Mouse (Mus musculus) monocyte, adult 5-6 weeks (primary cell): ENCODE data around the gene Olfr603. TPM values are rescaled to one million over a fixed set of nuclear protein-coding genes. Genes with fewer than 3 reads are reported as not detected.
"Not testable (repeated sequence)": the region's sequence is repeated elsewhere in the genome, so short reads cannot be mapped to it uniquely, and the experiment has no call there.

ENCODE experiments used
- ATAC-seq: fragments of 153-309, 156-312 bp; replicated peaks from 2 replicates; pipeline ENCODE4 v1.8.0; 2017; ENCODE audit warnings: mild to moderate bottlenecking; ENCODE audit not compliant: low TSS enrichment, insufficient number of reproducible peaks, severe bottlenecking, poor library complexity, low FRiP score
- total RNA-seq: library from RNA; stranded (forward); fragments of 200-1000, 200-491, 200-594 nt; gene quantifications from 3 replicates; pipeline ENCODE4 v1.2.3, GENCODE M21; 2017

Gene Olfr603
- total RNA-seq: not detected in 3 replicates

- ATAC-seq: no peak
Measured at GRCm38 (mm10) chr7:103386077-103386476, at the start of gene Olfr603. Gene Olfr603 (minus strand): TSS chr7:103386177.

GRCm38 (mm10) chr7:103414772-103415171 lies 28.8 kb upstream of the Olfr603 start, which contains the start of gene Usp17lc:
Gene Usp17lc (plus strand): TSS chr7:103415072.
- not testable (repeated sequence) for ATAC-seq

DNA sequence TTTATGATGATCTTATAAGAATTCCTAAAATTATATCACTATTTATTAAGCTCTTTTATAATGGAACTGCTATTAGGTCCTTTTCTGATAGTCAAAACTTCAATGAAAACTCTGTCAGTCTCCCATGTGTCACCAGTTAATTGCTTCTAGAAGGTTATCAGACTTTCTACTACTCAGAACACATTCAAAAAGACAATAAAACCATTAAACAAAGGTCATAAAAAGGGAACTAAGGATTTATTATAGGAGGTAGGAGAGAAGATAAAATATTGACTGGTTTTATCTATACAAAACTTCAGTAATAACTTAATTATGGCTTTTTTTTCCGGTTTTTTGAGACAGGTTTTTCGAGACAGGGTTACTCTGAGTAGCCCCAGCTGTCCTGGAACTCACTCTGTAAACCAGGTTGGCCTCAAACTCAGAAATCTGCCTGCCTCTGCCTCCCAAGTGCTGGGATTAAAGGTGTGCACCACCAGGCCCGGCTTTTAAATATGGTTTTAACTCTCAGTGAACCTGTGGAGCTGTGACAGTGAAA lies 20.6 kb upstream of the Olfr603 start:
- not testable (repeated sequence) for ATAC-seq

DNA sequence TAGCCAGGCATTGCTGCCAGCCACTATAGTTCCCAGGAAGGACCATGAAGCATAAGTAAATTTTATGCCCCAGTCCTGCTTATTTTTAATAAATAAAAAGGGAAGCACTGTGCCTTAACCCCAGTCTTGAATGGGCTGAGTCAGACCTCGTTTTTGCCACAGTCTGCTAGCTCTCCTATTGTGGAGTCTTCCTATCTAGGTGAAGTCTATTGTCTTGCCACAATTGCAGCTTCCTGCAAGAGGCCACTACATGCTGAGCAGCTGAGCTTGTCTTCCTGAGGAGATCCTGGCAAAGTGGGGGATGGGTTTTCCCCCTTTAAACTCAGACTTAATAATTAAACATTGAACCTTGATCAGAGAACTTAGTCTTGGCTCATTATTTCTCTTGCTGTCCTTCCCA lies 13.0 kb upstream of the Olfr603 start:
- no peak for ATAC-seq

DNA sequence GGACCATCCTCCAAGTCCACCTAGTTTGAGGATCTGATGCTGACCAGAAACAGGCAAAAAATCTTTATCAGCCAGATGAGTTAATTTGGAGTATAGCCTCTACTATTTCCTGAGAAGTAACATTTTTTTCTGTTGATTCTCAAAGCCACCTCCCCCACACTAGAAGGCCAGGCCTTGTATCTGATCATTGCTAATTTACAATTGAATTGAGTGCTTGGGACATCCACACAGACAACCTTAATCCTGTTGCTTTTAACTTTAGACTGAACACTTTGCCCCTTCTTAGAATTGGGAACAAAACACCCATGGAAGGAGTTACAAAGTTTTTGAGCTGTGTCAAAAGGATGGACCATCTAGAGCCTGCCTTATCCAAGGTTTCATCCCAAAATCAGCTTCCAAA lies 11.8 kb upstream of the Olfr603 start:
- ATAC-seq: no peak

- ATAC-seq: no peak
Measured at GRCm38 (mm10) chr7:103362555-103362954, 23.4 kb downstream of the Olfr603 start, which contains the start of gene Olfr601. Gene Olfr601 (minus strand): TSS chr7:103362655.

- no peak for ATAC-seq
Measured at GRCm38 (mm10) chr7:103349569-103349968, 36.4 kb downstream of the Olfr603 start, which contains the start of gene Olfr600. Gene Olfr600 (minus strand): TSS chr7:103349669.

DNA sequence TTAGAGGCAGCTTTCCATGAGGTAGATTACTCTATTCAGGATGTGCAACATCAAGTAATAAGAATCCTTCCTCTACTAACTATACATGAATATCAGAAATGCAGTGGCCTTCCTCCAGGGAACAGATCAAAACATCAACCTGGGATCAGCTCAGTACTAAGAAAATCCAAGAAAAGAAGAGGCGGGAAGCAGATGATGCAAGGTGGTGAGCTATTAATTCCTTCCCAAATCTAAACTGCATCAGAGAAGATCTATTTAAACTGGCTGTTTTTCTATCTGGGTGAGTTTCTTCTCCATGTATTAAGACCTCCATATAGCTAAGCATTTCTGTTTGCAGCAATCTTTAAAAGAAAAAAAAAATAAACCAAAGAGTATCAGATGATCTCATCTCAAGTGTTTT lies 50.4 kb downstream of the Olfr603 start, which contains the start of gene Olfr599:
Olfr599 (plus strand) TSS at position 301 of the 400 bp plus-strand sequence.
- no peak for ATAC-seq

Other genes starting within 250 kb of the Olfr603 start
- gene Olfr588-ps1, start 245.3 kb downstream of the Olfr603 start, total RNA-seq: not detected in 3 replicates
- not detected in 3 replicates for gene Olfr589, start 229.8 kb downstream of the Olfr603 start, total RNA-seq
- gene Olfr591, start 207.8 kb downstream of the Olfr603 start, total RNA-seq: not detected in 3 replicates
- gene Olfr592, start 201.4 kb downstream of the Olfr603 start, total RNA-seq: 0.10 TPM in 1 of 3 replicates, not detected in the others
- gene Olfr593, start 174.3 kb downstream of the Olfr603 start, total RNA-seq: not detected in 3 replicates
- gene Olfr594, start 169.2 kb downstream of the Olfr603 start, total RNA-seq: not detected in 3 replicates
- not detected in 3 replicates for gene Usp17ld, start 133.7 kb downstream of the Olfr603 start, total RNA-seq
- gene Olfr596, start 80.5 kb downstream of the Olfr603 start, total RNA-seq: not detected in 3 replicates
- not detected in 3 replicates for gene Olfr597, start 69.9 kb downstream of the Olfr603 start, total RNA-seq
- not detected in 3 replicates for gene Olfr598, start 62.6 kb downstream of the Olfr603 start, total RNA-seq
- not detected in 3 replicates for gene Olfr599, start 50.3 kb downstream of the Olfr603 start, total RNA-seq
- not detected in 3 replicates for gene Olfr600, start 36.5 kb downstream of the Olfr603 start, total RNA-seq
- gene Olfr601, start 23.5 kb downstream of the Olfr603 start, total RNA-seq: not detected in 3 replicates
- gene Usp17lc, start 28.9 kb upstream of the Olfr603 start, total RNA-seq: not detected in 3 replicates
- gene Olfr605, start 59.3 kb upstream of the Olfr603 start, total RNA-seq: not detected in 3 replicates
- not detected in 3 replicates for gene Olfr606, start 62.9 kb upstream of the Olfr603 start, total RNA-seq
- not detected in 3 replicates for gene Olfr607, start 78.0 kb upstream of the Olfr603 start, total RNA-seq
- gene Olfr608, start 83.7 kb upstream of the Olfr603 start, total RNA-seq: not detected in 3 replicates
- gene Olfr609, start 111.9 kb upstream of the Olfr603 start, total RNA-seq: not detected in 3 replicates
- gene Olfr610, start 125.9 kb upstream of the Olfr603 start, total RNA-seq: not detected in 3 replicates
- gene Olfr611, start 134.7 kb upstream of the Olfr603 start, total RNA-seq: not detected in 3 replicates
- not detected in 3 replicates for gene Olfr612, start 156.5 kb upstream of the Olfr603 start, total RNA-seq
- not detected in 3 replicates for gene Olfr613, start 161.9 kb upstream of the Olfr603 start, total RNA-seq
- gene Olfr615, start 169.9 kb upstream of the Olfr603 start, total RNA-seq: not detected in 3 replicates
- not detected in 3 replicates for gene Olfr616, start 183.0 kb upstream of the Olfr603 start, total RNA-seq
- not detected in 3 replicates for gene Olfr617, start 186.9 kb upstream of the Olfr603 start, total RNA-seq
- not detected in 3 replicates for gene Olfr618, start 203.9 kb upstream of the Olfr603 start, total RNA-seq
- not detected in 3 replicates for gene Olfr619, start 214.4 kb upstream of the Olfr603 start, total RNA-seq
- not detected in 3 replicates for gene Olfr620, start 226.4 kb upstream of the Olfr603 start, total RNA-seq